Mouse (Mus musculus): ENCODE measurements around the gene Slc25a21.
A peak's percentile ranks its signal among the peaks of the same experiment; 100 is the strongest.
"Not testable (repeated sequence)": the region's sequence is repeated elsewhere in the genome, so short reads cannot be mapped to it uniquely, and the experiment has no call there.

The Slc25a21 gene

GRCm38 (mm10) chr12:57197363-57198026, at the start of gene Slc25a21:
Slc25a21 (minus strand) TSS chr12:57197472.
- peak; percentile 82 for DNase-seq (ENCODE audit: low spot score)

GRCm38 (mm10) chr12:57243671-57244495, 46.6 kb upstream of the Slc25a21 start:
- DNase-seq (ENCODE audit: low spot score), result peak; percentile 35

GRCm38 (mm10) chr12:57233386-57233785, 36.1 kb upstream of the Slc25a21 start:
- no peak for DNase-seq (ENCODE audit: low spot score)

GRCm38 (mm10) chr12:57231085-57231875, 34.0 kb upstream of the Slc25a21 start:
- peak; percentile 68 for DNase-seq (ENCODE audit: low spot score)

- DNase-seq (ENCODE audit: low spot score), result peak; percentile 88
These were observed 33.0 kb upstream of the Slc25a21 start, which contains the start of the genes Prps1l3 and Mipol1 for GRCm38 (mm10) chr12:57230192-57230706. Prps1l3 (plus strand) TSS chr12:57230412. Mipol1 (plus strand) TSS chr12:57230427.

- no peak for DNase-seq (ENCODE audit: low spot score)
These were observed 32.4 kb upstream of the Slc25a21 start for GRCm38 (mm10) chr12:57229703-57230102.

DNA sequence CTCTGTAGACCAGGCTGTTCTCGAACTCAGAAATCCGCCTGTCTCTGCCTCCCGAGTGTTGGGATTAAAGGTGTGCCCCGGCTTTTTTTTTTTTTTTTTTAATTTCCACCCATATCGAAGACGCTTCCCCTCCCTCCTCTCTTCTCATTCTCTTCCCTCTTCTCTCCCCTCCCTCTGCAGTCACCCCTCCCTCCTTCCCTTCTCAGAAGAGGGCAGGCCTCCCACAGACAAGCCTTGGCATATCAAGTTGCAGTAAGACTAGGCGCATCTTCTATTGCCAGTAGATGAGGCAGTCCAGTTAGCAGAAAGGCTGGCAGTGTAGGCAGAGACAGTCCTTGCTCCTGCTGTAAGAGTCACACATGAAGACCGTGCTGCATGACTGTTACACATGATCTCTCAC, 30.5 kb upstream of the Slc25a21 start:
- DNase-seq (ENCODE audit: low spot score), result no peak

- no peak for DNase-seq (ENCODE audit: low spot score)
These were observed 29.1 kb upstream of the Slc25a21 start for GRCm38 (mm10) chr12:57226411-57226810.

GRCm38 (mm10) chr12:57212463-57212862, 15.2 kb upstream of the Slc25a21 start:
- DNase-seq (ENCODE audit: low spot score), result not testable (repeated sequence)

- DNase-seq (ENCODE audit: low spot score), result no peak
These were observed 14.4 kb upstream of the Slc25a21 start for GRCm38 (mm10) chr12:57211353-57212311.

DNA sequence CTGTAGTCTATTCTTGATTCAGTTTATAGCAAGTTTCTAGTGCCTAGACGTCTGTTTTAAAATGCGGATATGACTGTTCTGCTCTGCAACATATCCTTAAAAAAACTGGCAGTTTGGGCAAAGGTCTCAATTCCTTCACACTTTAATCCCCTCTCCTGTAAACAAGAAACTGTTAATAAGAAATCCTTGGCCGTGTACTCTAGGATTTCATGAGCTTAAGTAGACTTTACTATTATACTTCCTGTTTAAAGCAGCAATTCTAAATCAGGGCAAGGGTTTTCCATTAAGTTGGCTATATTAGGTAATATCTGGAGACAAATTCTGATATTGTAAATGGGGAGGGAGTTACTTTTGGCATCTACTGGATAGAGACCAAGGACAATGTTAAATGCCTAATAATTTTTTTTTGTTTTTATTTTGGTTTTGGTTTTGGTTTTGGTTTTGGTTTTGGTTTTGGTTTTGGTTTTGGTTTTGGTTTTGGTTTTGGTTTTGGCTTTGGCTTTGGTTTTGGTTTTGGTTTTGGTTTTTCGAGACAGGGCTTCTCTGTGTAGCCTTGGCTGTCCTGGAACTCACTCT, 7.1 kb upstream of the Slc25a21 start:
- no peak for DNase-seq (ENCODE audit: low spot score)

DNA sequence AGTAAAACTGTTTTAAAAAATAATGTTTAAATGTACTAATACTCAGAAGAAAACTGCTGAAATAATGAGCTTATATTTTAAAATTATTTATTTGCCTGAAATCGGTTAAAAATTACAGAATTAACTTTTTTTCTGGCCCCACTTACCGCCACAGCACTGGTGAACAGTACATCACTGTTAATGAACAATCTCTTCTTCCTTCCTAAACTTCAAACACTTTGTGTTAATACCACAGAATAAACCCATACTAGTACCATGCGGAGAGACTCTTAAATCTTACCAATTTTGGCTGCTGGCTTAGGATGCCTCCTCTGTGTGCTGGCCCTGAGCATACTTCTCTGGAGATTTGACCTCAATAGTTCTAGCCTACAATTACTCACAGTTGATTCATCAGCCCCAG, 4.6 kb upstream of the Slc25a21 start:
- DNase-seq (ENCODE audit: low spot score), result no peak

- DNase-seq (ENCODE audit: low spot score), result no peak
These were observed 2.2 kb upstream of the Slc25a21 start for GRCm38 (mm10) chr12:57199427-57199826.

GRCm38 (mm10) chr12:57198269-57198668, 997 bp upstream of the Slc25a21 start:
- peak; percentile 50 for DNase-seq (ENCODE audit: low spot score)

DNA sequence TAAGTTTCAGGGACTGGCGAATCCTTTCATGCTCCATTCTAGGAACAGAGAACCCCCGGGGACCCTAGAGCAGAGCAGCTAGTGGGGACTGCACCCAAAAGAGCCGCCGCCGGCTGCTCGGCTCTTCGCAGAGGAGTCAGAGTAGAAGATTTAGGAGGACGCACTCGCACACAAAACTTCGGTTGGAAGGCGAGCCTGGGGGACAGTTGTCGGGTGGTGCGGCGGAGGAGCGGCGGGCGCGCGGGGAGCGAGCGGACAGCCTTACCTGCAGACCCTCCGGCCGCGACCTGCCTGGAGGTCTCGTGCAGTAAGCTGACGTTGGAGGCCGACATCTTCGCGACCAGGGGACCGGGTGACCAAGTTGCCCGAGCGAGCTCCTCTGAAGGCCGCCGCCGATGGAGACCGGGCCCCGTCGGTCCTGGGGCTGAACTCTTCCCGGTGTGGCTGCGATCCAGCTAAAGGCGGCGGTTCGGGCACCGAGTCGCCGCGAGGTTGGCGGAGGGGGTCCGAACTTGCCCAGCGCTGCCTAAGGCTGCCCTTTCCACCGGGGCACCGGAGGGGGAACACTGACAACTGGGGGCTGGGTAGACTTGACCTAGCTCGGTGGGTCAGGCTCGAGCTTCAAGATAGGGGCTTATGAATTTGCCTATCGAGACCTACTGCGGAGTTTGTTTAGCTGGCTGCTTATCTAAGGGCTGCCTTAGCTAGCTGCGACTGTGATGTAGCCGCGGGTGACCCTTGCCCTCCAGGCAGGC, 487 bp downstream of the Slc25a21 start:
- DNase-seq (ENCODE audit: low spot score), result peak; percentile 72

GRCm38 (mm10) chr12:57196286-57196607, 1.0 kb downstream of the Slc25a21 start:
- no peak for DNase-seq (ENCODE audit: low spot score)

- peak; percentile 83 for DNase-seq (ENCODE audit: low spot score)
These were observed 2.7 kb downstream of the Slc25a21 start for GRCm38 (mm10) chr12:57194609-57195008.

DNA sequence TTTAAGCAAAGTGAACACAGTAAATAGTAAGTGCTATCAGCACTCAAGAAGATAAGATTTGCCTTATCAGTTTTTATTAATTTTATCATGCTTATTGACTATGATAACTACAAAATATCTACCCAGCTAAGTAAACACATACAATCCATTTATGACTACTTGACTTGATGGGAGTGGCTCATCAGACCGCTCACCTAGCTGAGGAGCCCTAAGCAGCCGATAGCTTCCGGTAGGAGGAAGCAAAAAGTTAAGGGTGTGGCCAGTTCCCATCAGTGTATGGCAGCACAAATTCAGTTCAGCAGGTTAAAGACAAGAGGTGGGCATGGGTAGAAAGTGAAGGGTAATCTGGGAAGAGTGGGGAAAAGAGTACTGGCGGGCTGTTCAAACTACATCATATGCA, 10.2 kb downstream of the Slc25a21 start:
- DNase-seq (ENCODE audit: low spot score), result no peak

DNA sequence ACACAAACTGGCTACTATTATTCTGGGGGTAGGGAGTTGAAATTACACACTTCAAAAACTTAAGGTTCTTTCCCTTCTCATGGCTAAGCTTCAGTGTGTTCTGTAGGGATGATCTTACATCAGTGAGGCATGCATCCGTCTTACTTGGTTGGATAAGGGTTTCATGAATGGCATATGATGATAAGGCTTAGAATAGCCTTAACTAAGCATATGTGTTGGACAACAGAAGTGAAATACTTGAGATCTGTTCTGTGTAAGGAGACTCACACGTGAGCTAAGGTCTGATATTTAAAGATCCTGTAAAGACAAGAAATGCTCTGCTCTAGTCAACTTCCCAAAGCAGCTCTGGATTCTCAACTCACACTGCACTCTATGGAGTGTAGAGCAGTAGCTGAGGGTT, 11.1 kb downstream of the Slc25a21 start:
- peak; percentile 68 for DNase-seq (ENCODE audit: low spot score)

DNA sequence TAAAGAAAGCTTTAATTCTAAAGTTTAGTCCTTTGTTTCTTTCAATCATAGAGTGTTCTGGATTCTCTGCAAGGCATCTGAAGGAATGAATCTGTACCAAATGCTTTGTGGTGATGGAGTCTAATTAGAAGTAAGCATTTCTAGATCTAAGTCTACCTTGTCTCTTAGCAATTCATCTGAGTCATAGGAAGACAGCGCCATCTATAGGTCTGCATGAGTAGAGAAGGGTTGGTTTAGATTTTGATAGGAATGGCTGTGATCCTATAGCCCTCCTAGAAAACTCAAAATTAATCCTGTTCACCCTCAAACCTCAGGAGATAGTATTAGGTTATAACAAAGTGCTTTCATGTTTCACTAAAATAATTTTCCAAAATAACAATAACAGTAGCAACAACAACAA, 11.8 kb downstream of the Slc25a21 start:
- DNase-seq (ENCODE audit: low spot score), result peak; percentile 79
